Mouse (Mus musculus) CH12F3 (cell line): Measurements from ENCODE around the gene Cic.
"Not testable (repeated sequence)": the region's sequence is repeated elsewhere in the genome, so short reads cannot be mapped to it uniquely, and the experiment has no call there.

Experiments used
- in situ Hi-C: fragments of 300-500 bp; cut with MboI; formaldehyde crosslinking; loops from 2 replicates; pipeline ENCODE4 v1.14.3; 2020; ENCODE audit warnings: low sequenced_read_pairs

Gene Cic

DNA sequence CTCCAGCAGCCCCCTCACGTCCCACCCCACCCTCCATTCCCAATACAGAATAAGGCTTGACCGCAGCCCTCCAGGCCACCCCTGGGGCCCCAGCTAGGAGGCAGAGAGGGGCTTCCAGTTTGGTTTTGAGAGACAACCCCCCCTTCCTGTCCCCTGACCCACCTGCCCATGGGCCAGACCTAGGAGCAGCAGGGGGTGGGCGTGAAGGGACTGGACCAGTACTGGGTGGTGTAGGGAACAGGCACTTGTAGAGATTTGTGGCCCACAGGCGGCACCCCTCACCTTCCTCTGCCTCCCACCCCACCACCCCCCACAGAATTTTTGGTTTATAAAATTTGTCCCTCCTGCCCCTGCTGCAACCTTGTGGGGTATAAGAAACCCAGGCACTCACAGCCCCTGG, 24.1 kb upstream of the Cic start:
- in situ Hi-C loops = loop anchor here (5.0 kb wide), 1 partner anchor 34 kb away; no protein-coding TSS in a partner anchor

DNA sequence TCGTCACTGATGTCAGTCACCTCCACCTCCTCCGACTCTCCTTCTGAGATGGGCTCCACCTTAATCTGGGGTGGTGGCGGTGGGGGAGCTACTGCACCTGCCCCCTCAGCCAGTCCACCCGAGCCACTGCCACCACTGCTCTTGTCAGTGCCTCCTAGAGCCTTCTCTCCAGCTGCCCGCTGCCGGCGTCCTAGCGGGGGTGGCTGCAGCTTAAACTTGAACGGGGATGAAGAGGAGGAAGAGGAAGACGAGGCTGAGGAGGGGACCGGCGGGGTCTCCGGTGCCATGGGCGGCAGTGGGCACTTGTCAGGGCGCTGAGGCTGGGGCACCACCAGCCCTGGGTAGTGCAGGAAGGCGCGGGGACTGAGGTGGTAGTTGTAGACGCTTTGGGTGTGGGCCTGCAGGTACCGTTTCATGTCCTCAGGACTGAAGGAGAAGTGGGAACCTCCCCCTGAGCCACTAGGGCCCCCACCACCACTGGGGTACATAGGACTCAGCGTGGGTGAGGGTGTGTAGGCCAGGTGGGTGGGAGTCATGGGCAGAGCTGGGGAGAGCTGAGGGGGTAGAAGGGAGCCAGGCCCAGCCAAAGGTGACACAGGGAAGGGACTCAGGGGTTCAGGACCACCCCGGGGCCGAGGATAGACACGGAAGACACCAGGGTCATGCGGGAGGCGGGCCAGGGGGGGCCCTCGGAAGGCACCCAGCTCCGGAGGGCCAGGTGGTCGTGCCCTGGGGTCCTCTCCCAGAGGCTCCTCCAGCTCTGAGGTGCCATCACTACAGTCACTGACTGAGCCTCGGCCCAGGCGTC, 22.7 kb upstream of the Cic start:
- in situ Hi-C loops = loop anchor here (5.0 kb wide), 1 partner anchor 33 kb away; no protein-coding TSS in a partner anchor

DNA sequence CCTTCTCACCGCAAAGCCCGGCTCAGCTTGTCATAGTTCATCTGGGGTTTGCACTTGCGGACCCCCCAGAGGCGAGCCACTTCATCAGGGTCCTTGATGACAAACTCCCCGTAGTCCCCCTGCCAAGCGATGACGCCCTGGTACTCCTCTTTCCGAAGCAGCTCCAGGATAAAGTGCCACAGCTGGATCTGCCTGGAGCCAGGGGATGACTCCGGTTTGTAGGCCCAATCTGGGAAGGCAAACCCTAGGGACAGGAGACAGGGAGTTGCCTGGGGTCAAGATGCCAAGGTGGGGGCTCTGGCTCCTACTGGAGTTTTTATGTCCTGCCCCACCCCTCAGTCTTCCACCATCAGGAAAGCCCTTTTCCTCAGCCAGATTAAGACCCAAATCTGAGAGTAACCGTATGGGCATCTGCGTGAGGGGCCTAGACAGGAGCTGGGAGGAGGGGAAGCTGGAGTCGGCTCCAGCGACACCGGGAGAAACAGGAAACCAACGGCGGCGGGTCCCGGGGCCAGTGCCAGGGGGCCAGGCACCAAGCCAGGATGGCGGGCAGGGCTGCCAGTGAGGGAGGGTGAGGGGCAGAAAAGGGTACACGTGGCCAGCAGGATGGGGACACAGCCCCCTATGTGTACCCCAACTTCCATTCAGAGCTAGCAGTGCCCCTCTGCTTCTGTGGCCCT, 21.3 kb upstream of the Cic start:
- in situ Hi-C loops = no loop called here

DNA sequence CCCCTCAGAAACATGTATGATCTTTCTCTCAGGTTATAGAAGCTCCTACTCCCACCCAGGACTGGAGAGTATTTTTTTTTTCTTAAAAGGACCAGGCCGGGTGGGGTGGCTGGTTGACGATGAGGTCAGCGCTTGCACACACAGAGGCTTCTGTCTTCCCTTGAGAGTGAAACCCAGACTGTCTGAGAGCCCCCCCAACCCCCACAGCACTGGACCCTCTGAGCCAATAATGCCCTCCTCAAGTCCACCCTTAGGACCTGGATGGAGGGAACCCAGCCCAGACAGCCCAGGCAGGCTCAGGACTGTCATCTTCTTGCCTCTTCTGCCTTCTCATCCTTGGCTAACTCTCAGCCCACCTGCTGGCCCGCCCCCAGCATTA, 20.8 kb upstream of the Cic start:
- in situ Hi-C loops = no loop called here

DNA sequence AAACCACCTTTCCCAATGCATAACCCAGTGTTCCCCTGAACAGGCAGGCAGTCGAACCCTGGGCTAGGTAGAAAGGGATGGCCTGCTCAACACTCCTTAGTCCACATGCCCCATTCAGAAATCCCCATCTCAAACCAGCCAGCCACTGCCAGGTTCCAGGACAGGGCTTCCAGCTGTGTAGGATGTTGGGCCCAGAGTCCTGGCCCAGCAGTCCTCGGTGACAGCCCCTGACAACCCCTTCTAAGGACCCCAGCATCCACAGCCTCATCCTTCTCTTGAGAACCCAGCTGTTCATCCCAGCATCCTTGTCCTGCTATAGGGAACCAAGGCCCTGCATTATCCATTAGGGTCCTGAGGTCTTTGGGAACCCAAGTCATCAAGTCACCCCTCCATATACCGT, 20.0 kb upstream of the Cic start:
- in situ Hi-C loops = no loop called here

DNA sequence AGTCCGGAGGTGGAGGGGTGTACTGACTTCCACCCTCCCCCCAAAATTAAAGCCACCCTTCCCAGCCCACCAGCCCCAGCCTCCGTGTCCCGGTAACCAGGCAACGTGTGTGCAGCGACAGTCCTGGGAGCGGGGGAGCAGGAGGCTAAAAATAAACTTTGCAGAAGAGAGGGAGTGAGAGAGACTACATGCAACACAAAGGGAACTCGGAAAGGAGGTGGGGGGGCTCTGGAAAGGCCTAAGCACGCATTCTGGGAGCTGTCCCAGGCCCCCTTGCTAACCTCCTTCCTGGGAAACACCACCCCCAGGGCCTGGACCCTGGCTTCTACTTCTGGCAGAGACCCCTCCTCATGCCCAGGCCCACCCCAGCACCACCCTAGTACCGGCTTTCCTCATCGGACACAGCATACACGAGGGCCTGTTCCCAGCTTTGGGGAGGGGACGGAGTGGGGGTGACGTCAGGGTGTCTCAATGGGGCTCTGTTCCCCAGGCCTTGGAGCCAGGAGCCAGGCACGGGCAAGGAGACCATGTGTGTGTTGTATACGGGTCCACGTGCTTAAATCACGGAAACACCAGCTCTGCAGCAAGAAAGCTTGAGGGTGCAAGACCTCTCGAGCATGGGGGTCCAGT, 19.4 kb upstream of the Cic start:
- in situ Hi-C loops = no loop called here

DNA sequence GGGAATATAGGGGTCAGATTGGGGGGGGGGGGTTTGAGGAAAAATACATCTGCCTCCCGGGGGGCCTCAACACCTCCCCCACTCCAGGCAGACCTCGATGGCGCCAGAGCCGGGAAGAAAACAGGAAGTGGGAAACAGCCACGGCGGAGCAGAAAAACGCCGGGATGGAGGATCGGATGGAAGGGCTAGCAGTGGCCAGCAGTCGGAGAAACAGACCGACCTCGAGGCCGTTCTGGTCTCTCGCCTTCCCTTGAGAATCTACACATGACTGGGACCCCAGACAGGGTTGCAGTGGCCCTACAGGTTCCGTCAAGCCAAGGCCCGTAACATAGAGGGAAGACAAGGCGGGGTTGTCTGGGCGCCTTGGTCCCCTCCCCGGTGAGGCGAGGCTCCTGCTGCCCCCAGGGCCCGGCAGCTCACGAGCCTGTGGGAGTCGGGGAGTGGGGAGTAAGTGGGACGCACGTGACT, 18.6 kb upstream of the Cic start:
- in situ Hi-C loops = no loop called here

DNA sequence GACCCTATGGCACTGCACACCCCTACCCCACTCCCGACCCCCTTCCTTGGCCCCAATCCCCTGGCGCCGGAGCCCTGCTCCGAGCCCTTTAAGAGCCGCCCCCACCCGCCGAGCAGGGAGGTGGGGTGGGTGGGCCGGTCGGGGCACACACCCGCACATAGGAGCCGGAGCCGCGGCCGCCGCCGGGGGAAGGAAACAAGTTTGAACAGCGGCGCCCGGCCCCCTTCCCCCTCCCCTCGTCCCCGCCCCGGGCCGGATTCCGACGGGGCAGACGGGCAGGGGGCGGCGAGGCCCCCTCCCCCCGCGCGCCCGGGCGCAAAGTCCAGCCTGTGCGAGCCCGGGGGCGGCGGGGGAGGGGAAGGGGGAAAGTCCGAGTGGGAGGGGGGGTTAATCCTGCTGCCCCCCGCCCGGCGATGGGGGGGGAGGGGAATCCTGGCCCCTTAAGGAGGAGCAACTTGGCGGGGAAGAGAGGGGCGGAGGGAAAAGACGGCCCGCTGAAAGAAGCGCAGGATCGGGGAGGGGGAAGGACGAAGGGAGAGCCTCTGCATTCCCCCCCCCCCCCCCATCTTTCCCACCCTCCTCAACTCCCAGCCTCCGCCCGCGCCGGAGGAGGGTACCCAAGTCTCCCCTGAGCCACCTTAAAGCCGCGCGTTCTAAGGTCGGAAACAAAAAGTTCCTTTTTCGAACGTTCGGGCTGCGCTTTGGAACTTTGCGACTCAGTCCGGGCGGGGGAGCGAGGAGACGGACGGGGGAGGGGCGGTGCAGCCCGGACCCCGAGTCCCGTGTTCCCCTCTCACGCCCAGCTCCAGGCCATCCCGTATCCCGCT, 18.0 kb upstream of the Cic start:
- in situ Hi-C loops = no loop called here

DNA sequence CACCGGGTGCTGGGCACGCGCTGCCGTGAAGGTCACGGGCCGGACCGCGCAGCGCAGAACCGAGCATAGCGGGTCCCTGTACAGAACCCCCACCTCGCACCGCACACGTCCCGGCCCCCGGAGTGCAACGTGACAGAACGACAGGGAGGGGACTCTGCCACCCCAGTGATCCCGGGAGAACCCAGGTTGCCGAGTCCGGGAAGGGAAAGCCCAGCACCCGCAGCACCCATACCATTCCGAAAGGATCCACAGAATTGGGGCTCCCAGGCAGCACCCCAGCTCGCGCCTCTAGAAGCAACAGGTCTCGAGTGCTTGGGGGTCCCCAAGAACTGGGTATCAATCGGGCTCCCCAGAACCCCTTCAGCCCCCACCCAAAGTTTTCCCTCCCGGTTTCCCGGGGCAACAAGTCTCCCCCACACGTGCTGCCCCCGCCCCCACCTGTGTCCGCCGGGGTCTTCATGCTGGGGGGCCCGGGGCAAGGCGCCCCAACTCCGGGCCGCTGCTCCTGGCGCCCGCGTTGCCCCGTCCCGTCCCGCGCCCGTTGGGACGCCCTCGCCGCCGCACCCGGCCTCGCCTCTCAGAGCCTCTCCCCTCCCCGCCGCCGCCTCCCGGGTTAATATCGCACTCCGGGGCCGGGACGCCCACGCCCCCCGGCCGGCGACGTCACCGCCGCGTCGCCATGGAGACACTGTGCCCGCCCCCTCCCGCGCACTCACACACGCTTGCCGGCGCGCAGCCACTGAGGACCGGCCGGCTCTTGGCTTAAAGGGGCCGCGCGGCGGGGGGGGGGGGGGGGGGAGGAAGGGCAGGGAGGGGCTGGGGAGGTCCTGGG, 17.1 kb upstream of the Cic start, which contains the start of gene Erf:
Gene Erf, minus strand, starts transcription at position 621 of the 832 bp plus-strand sequence.
- in situ Hi-C loops = no loop called here

DNA sequence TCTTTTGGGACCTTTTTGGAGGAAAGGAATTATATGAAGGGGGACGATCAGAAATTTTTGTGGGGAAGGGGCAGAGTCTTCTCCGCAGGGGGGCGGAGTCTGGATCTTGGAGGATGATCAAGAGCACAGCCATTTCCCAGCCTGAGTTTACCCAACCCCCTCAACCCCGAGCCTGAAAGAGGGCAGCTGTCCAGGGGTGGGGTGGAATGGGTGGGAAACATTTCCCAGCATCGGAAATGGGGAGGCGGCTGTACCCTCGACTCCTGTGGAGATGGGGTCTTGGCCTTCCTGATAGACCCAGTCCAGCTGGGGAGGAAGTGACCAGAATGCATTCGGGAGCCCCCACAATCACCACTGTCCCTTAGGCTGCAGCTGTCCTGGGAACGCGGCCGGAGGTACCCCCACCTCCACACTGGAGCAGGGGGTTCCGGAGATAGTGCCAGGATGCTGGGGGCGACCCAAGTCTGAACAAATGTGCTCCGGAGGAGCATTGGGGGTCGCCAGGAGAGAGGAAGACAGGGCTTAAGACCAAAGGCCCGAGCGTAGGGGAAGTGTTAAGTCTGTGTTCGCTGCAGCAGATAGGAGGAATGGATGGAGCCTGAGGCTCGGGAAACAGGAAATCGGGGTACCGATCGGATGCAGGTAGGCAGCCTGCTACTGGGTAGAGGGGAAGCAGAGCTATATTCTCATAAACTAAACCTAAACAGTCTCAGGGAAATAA, 16.3 kb upstream of the Cic start:
- in situ Hi-C loops = no loop called here

DNA sequence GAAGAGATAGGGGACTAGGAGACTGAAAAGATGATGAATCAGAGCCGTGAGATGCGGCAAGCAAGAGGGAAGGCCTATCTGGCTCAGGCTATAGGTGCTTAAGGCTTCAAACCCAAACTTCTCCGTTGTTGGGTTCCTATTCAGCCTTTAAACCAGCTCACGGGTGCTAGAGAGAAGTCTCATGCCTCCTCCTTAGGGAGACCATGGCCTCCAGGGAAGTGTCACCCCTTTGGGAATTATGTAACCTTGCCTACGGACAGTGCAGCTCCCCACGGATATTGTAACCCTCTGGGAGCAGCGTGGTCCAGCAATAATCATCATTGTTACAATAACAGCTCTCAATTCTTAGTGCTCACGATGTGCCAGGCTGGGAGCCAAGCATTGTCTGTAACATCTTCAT, 15.7 kb upstream of the Cic start:
- in situ Hi-C loops = no loop called here

DNA sequence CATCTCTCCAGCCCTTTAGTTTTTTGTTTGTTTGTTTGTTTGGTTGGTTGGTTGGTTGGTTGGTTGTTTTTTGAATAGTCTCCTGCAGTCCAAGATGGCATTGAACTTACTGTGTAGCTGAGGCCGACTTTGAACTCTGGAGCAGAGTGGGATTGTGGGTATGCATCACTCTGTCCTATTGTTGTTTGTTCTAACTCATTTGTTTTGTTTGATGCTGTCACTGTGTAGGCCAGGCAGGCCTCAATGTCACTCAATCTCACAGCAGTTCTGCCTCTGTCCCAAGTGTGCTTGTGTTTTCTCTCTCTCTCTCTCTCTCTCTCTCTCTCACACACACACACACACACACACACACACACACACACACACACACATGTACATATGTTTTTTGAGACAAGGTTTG, 5.6 kb upstream of the Cic start:
- in situ Hi-C loops = no loop called here

DNA sequence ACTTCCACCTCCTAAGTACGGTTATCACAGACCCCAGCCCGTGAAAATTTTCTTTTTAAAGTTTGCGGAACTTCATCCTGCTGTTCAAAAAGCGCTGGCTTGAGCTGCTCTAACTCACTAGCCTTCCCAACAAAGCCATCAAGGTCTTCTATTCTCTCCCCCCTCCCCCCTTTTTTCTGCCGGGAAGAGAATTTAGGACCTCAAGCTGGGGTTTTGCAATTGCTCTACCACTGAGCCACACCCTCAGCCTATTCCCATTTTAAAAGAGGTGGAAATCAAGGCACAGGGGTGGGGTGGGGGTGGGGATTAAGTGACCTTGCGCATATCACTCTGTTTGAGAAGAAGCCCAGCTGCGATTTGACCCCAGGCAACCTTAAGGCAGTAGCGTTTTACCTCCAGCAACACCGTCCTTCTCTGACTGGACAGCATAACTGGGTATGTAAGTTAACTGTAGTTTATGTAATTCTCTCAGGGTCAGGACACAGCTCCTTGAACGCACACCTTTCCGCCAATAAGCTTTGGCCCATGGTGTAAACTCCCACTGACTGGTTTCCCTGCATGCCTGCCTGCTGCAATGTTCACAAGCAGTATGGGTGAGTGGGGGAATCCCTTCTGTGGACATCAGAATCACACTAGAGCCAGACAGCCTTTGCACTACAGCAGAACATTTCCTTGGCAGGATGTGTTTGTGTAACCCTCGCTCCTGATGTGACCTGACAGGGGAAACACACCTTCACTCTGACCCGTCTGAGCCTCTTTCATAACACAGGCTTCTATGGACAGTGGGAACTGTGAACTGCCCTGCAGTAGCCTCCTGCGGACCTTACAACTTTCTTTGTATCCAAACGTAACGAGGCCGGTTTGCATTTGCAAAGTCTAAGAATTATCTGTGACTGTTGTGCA, 3.3 kb upstream of the Cic start:
- in situ Hi-C loops = no loop called here

DNA sequence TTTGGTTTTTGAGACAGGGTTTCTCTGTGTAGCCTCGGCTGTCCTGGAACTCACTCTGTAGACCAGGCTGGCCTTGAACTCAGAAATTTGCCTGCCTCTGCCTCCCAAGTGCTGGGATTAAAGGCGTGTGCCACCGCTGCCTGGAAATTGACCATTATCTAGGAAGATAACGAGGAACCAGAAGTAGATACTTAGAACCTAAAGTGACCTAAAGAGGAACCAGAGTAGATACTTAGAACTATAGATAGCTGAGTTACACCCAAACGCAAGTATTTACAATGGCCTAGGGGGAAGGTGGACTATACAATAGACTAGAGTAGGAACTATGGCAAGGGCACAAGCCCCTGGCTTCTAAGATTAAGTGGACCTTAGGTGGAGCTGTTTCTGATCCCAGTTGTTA, 1.8 kb upstream of the Cic start:
- in situ Hi-C loops = not testable (repeated sequence)

DNA sequence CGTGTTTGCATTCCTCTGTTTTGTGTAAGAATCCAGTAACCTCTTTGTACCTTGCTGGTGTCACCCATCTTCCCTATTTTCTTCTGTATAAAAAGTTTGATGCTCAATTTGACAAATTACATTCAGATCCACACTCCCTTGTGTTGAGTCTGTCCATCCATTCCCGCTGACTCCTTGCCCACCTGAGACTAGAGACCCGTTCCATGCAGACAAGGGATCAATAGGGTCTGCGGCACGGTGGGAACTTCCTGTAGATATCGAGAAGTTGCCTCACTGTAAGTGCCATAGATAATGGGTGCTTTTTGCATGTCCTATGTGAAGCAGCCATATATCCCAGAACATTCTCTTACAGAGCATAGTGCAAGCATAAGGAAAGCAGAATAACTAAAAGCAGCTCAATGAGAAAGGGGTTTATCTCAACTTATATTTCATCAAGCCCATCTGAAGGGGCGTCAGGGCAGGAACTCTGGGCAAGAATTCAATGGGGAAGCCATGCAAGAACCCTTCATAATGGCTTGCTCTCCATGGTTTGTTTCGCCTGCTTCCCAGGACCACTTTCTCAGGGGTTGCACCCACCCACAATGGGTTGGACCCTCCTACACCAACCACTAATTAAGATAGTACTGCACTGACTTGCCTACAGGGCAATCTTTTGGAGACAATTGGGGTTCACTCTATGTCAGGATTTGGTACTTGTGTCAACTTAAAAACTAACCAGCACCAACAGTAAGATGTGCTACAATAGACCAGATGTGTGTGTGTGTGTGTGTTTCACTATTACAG, 1.1 kb upstream of the Cic start:
- in situ Hi-C loops = no loop called here

DNA sequence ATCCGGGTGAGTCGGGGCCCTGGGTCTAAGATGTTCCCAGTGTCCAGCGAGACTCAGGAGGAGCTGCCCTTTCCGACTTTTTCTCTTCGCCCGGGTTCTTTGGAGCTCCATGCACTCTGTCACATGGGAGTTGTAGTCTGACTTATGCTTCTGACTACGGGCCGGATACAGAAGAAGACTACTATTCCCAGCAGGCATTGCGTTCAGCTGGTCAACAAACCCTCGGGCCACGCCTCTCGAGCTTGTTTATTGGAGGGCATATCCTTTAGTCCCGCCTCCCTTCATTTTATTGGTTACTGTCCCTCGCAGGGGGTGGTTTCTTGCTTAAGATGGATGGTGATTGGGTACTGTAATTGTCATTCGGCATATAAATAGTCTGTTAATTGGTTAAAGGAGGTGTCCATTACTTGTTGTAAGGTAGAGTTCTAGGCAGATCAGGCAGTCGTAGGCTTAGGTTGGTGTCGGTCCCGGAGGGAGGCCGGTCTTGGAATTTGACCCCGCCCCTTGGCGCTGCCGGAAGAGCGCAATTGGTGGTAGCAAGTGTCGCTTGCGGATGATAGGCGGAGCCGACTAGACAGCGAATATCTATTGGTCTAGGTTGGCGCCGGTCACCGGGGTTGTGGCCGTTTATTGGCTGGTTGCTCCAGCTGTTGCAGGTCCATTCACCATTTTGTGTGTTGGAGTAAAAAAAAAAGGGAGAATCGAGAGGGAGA, 403 bp downstream of the Cic start:
- in situ Hi-C loops = no loop called here

DNA sequence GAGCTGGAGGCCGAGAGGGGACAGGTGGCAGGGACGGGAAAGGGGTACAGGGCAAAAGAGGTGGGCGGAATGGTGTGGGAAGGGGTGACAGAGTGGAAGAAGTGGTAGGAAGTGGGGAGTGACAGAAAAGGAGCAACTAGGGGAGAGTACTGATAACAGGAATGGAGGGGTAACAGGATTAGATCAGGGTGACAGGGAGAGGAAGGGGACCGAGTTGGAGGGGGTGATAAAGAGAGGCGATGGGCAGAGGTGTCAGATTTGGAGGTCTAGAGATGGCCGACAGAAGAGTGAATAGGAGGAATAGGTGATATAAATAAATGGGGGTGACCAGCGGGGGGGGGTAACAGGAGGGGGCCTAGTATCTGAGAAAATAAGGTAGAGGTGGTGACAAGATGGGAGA, 1.1 kb downstream of the Cic start:
- in situ Hi-C loops = no loop called here
